Mouse (Mus musculus) thymus, adult 2 months (tissue): Measurements from ENCODE around the gene Nfe2.

Source experiments
- CTCF ChIP-seq: fragments of 200-500 bp; IDR thresholded peaks from 2 replicates; pipeline ENCODE4 v1.5.1; 2012; ENCODE audit warnings: mild to moderate bottlenecking, control low read depth, low read length, moderate library complexity, borderline replicate concordance; ENCODE audit not compliant: control insufficient read depth, poor library complexity, insufficient read depth; ENCODE audit errors: extremely low read depth
- POLR2A ChIP-seq: fragments of 200-500 bp; IDR thresholded peaks from 2 replicates; pipeline ENCODE4 v1.6.1; 2012; ENCODE audit warnings: mild to moderate bottlenecking, low read length, control low read depth, moderate library complexity; ENCODE audit not compliant: control insufficient read depth, poor library complexity, insufficient read depth; ENCODE audit errors: extremely low read depth

- TF ChIP-seq POLR2A: no peak
- TF ChIP-seq CTCF: no peak
Observed at GRCm38 (mm10) chr15:103224161-103224560, 34.0 kb downstream of the Nfe2 start.
